Mouse (Mus musculus): ENCODE results near the gene Mcf2l.

Mcf2l gene

DNA sequence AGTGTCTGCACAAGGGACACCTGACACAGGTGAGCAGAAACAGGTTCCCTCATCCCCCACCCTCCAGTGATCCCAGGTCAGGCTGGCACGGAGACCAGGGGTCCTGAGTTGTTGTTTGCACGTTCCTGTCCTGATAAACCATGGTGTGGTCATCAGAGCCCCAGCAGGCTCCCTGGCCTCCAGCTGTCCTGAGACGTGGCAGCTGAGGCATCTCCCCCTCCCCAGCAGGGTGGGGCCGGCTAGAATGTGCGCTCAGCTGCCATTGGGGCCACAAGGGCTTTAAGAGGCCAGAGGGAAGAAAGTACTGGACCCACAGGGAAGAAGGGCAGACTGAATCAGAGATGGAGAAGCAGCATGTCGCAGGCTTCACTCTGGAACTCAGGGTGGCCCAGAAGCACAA, 79.1 kb downstream of the Mcf2l start:
- no peak for DNase-seq

DNA sequence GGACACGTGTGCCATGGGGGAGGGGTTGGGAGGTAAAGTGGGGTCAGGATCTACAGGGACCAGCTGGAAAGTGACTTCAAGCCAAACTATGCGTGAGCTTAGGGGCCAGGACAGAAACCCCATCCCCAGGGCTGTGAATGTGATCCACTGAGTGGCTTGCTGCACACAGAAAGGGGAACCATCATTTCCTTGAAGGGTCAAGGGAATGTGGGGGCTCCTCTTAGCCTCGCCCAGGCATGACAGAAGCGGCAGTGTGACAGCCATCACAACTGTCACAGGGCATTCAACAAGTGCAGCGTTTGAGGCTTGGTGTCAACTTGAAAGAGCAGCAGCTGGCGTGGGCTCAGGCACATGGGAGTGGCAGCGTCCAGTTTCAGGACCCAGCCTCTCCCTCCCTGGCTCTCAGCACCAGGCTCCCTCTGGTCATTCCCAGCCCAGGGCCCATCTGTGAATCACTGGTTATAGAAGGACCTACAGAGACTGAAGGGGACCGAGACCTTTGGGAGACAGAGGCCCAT, 81.8 kb downstream of the Mcf2l start:
- DNase-seq: no peak

DNA sequence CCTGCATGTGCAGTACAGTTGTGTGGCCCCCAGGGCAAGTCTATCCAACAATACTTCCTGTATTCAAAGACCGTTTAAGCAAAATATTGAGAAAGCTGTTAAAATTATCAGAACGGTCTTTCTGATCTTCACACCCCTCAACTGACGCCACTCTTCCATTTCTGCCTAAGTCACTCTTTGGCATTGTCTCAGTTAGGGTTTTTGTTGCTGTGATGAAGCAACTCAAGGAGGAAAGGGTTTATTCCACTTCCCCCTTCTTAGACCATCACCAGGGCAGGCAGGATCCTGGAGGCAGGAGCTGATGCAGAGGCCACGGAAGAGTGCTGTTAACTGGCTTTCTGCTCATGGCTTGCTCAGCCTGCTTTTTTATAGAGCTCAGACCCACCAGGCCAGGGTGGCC, 82.3 kb downstream of the Mcf2l start:
- DNase-seq: no peak

DNA sequence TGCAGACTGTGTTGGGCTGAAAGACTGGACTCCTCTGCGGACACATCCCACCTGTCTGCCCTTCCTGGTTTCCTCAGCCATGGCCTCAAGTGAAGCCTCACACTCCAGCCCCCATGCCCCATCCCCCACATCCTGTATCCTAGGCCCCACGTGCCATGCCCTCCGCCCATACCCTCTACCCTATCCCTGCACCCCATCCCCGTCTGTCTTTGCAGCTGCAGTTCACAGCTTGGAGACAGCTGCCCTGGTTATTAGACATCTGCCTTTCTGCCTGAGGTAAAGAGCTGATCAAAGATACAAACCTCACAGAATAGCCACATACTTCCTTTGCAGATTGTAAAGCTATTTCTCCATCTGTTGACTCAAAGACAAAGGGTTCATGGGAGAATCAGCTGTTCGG, 83.3 kb downstream of the Mcf2l start:
- no peak for DNase-seq

DNA sequence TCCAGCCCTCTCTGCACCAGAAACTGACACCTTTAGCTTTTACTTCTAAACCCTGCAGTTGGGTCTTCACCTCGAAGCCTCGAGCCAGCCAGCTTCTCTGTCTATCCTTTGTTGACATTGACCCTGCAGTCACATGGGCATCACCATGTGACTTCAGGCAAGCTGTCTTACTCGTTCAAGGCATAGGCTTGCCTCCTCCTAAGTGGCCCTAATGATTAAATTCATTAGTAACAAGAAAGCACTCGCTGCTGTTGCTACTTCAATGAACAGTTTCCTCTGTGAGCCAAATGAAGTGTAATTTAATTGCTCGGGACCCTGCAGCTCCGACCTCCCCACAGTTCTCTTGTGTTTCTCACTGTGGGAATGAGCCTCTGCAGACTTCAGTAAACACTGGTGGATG, 83.8 kb downstream of the Mcf2l start:
- DNase-seq: no peak

DNA sequence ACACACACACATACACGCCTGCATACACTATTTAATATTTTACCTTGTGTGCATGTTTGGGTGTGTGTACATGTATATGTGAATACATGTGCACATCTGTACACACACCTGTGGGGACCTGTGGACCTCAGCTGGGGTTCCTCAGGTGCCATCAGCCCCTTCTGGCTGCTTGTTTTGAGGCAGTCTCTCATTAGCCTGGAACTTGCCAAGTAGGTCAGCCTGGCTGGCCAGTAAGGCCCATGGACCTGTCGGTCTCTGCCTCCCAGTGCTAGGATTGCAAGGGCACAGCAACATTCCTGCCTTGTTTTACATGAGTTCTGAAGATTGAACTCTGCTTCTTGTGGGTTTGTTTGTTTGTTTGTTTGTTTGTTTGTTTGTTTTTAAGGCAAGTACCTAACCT, 87.0 kb downstream of the Mcf2l start:
- DNase-seq: no peak

DNA sequence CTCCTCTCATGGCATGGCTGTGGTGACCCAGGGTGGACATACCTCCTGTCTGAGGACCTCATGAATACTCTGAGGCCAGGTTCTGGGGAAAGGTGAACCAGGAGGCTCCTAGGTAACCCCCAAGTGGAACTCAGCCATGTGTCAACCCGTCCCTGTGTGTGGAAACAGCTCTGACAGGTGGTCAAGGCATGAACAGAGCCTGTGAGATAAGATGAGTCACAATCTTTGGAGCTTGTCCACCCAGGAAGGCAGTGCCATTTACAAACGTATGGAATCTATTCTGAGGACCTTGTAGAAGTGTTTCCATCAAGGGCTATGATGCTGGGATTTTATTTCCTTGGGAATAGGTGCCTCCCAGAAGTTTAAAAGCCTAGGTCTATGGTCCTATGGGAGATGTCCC, 87.6 kb downstream of the Mcf2l start:
- no peak for DNase-seq

DNA sequence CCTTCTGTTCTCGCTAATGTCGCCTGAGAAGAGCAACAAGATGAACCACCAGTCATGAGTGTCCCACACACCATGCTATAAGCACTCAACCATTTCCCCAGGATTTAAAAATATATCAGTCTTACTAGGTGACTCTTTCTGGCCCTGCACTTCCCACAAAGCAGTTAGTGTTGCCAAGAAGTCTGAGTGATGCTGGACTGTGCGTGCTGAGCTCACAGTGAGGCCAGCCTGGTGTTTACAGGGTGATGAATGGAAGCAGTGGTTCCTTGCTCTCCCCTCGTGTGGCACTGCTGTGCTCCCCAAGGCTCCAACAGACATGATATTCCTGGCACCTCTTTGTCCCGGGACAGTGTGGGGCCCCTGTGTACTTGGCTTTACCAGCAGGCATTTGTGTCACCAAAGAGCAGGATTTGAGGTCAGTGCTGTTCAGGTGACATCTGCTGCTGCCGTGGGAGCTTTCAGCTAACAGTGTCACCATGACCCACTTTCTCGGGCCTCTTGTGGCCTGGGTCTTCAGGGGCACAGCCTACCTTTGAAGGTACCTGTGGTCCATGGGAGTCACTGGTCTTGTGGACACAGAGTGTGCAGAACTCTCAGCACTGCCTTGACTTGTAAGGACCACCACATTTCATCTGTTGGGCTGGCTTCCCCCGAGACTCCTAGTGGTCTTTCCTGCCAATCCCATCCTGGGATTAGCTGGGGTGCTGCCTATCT, 88.4 kb downstream of the Mcf2l start:
- no peak for DNase-seq

DNA sequence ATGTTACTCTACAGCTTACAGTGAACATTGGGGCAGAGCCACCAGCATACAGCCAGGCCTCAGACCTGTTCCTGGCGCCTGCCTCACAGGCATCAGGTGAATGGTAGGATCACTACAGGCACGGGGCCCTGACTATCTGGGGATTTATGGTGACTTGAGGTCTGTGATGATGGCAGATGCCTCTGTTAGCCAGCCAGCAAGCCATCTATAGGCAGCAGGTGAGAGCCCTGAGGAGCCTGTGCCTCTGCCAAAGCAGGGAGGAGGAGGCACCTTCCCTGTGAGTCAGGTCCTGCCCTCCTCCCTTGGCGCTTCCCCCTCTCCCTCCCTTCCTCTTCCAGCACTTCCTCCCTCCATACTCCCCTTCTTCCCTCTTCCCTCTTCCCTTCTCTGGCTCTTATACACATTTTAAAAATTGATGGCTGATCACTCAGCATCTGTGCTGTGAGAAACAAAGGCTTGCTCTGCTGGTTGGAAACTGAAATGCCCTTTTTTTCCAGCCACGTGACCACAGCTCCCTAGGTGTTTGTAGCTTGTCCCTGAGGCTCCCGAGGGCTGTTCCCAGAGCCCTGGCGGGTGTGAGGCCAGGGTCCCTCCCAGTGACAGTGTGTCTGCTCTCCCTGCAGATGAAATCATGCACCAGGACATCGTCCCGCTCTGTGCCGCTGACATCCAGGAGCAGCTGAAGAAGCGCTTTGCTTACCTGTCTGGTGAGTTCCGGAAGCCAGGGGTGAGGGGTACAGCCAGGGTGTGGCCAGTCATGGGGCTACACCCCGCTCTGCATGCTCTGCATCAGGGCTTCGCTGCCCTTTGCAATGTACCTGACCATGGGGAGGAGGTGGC, 89.2 kb downstream of the Mcf2l start:
- DNase-seq: no peak

DNA sequence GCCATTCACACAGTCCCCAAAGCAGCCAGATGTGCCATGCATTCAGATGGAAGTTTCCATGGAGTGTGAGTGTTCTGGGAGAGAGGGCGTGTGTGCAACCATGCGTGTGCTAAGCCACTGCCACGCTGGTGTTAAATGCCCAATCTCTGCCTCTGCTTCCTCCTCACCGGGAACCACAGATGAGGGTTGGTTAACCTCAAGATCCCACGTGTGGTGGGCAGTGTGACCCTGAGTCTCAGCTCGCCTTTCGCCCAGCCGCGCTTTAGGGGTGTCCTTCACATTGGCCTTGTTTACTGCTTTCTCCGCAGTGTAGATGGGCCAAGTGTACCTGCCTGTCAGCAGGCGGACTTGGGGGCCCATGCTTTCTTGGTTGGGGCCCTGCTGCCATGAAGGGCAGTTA, 102.7 kb downstream of the Mcf2l start:
- DNase-seq: no peak

DNA sequence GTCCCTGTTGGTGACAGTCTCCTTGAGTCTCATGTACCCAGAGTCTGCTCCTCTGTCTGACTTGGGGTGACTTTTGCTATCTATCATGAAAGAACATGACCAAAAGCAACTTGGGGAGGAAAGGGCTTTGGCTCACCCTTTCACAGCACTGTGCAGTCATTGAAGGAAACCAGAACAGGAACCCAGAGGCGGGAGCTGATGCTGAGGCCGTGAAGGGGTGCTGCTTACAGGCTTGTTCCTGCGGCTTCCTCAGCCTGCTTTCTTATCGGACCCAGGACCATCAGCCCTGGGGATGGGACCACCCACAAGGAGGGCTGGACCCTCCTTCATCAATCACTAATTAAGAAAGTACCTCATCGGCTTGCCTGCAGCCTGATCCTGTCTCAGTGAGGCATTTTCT, 103.1 kb downstream of the Mcf2l start:
- no peak for DNase-seq

DNA sequence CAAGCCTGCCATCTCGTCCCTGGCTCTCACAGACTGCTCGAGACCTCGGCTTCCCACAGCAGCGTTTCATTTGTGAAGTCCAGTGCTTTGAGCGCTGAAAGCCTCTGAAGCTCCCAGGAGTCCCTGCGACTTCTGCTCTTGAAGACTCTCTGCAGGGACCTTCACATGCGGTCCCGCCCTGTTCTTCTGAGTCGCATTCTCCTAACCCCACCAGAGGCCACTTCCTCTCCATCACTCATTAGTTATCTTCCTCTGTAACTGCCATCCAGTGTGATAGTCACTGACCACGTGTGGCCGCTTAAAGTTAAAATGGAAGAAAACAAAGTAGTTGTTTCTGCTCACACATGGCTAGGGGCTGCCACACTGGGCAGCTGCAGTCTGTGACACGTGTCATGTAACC, 103.7 kb downstream of the Mcf2l start:
- DNase-seq: no peak

DNA sequence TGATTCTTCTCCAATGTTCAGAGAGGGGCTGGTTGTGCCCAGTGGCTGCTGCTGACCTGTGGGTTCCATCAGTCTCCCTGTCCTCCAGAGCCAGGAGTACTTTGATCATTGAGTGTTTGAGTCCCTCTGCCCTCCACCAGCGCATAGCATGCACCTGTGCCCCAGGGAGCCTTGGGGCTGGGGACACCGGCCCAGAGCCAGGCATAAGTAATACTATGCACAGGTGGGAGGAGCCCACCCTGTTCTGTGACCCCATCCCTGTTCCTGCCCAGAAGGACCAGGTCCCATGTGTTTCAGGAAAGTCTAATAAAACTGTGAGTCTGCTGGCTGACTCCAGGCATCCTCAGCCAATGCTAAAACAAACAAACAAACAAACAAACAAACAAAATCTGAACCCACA, 104.7 kb downstream of the Mcf2l start:
- DNase-seq: no peak

DNA sequence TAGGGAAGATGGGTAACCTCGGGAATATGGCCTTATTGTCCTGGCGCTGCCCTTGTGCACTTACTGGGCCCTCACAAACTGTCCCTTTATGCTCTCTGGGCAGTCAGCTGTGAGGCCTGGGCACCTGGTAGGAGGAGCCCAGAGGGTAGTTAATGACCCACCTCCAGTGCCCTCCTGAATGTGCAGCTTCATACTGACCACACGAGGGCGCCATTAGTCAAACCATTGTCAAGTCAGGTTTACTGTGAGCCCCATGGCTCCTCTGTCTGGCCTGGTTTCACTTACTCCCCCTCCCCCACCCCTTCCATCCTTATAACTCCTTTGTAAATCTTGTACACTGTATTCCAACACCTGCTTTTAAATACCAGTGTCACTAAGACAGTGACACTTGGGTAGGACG, 105.1 kb downstream of the Mcf2l start:
- peak; percentile 68 for DNase-seq

DNA sequence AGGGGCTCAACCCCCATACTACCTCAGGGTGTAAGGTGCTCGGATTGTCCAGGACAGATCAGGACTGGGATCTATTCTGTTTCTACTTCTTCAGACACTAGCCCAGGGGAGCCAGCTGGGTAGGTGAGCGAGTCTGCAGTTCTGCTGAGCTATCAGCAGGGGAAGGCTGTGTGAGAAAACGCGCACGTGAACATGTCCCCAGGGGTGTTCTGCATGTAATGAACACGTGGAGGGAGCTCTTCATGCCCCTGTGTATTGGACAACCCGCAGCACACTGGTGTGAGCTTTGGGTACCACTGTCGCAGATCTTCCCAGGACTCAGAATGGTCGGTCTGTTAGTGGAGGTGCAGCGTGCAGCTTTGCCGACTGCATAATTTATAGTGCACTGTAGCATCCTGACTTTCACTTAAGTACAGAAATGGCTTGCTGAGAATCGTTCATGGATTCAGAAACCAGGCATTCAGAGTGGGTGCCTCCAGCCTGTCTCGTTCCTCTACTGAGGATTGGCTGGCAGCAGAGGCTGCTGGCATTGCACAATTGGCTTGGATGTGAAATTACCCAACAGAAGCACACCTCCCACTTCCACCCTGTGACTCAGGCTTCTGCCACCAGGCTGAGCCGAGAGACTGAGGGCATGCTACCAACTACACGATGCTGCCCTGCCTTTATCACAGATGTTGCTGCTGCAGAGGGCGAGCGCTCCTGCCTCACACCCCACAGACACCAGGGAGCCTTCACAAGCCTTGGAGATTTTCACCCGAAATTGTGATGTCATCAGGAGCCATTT, 110.3 kb downstream of the Mcf2l start:
- peak; percentile 55 for DNase-seq

DNA sequence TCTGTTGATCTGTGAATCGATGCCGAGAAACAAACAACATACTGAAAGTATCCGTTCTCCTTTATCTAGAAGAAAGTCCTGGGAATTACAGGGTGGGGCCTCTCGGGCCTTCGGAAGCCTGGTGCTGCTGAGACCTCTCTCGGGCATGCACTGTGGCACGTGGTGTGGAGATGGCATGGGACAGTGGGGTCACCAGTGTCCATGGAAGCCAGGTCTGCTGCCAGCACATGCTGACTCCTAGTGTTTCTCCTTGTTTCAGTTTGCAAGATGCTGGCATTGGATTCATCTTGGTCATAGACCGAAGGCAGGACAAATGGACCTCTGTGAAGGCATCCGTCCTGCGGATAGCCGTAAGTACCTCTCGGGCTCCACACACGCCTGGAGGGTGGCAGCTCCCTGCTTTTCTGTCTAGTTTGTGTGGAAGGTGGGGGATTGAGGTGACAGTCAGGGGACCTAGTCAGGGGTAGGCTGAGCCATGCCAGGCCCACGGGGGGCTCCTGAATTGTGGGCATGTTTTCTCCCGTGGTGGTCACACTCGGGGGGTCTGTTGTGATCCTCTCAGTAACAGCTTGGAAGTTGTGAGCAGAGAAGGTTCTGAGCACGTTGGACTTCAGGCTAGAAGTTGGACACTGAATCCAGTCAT, 111.1 kb downstream of the Mcf2l start:
- no peak for DNase-seq

DNA sequence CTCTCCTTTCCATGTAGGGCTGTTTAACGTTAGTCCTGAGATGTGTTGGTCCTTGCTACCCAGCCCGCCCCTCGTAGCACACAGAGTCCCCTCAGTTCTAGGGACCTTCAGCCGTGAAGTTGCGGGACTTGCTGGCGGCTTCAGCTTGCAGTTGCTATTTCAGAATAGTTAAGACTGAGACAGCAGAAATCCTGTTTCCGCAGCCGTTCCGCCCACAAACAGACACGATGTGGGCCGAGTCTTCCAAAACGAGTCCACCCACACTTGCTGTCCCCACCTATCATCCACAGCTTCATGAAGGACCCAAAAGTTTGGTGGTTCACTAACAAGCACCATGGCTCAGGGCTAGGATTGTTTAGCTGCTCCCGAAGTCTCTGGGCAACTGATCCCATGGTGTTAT, 111.7 kb downstream of the Mcf2l start:
- no peak for DNase-seq

DNA sequence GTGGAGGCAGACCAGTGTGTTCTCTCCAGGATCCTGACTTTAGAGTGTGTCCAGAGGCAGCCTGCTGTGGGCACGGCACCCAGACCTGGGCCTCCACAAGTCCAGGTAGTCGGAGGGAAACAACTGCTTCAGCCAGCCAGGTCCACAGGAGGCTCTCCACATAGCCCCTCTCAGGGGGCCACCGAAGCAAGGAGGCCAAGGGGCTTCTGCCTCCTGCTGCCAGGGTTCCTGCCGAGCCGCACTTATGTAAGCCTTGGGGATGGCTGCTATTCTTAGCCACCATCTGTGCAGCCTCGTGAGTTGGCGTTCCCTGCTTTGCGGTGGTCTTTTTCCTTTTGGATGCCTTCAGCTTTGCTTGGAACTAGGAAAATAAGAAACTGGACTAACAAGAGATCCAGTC, 114.0 kb downstream of the Mcf2l start:
- no peak for DNase-seq

DNA sequence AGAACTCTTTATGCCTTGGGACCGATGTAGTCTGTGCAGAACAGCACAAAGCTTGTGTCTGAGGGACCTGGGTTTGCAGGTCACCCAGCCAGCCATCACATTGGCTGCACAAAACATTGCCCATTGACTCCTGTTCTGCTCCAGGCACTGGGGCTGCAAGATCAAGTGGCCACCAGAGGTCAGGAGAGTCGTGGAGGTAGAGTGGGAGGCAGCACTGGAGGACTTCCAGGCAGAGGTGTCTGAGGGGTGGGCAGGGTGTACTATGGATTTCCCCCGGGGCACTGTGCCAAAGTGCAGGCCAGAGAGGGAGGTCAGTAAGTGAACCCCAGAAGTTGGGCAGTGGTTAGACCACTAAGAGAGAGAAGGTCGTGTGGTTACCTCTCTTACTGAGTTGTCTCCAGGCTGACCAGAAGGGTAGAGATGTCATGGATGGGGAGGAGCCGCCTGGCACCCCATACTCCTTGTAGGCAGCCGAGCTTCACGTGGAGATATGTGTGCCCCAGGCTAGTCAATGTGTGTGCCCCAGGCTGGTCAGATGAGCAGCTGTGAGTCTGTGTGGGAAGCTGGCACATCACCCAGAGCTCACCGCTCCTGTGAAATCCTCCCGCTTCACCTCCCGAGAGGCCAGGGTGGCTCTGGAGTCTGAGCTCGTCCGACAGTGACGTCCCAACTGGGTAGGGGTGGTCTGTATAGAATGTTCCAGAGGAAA, 115.3 kb downstream of the Mcf2l start:
- DNase-seq: no peak

DNA sequence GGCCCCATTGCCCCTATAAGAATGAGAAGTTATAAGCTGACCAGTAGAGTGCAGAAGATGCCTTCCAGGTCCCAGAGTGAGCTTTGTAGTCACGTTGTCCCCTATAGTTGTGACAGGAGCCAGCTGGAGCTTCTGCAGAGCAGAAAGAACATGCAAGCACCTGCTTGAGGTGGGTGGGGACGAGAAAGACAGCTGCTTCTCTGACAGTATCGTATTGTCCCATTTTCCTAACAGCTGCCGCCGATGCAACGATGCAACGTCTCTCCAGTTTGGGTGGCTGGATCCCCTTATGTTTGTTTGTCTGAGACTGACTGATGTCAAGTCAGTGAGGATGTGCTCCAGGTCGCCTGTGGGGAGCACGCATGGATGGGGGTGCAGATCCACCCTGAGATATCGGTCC, 117.8 kb downstream of the Mcf2l start:
- no peak for DNase-seq

DNA sequence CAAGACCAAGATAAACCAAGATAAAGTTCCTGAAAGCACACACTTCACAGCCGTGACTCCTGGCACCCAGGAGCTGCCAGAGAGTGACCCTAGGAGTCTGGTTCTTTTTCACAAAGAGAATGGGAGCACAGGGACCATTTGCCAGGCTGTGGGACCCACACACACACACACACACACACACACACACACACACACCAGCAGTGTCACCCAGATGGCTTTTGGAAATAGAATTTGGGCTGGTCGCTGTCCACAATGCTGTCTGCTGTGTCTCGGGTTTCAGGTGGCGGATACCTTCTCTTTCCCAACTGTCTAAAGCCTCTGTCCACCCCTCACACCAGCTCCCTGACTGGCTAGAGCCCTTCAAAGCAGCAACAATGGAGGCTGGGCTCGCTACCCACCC, 120.9 kb downstream of the Mcf2l start:
- DNase-seq: no peak

DNA sequence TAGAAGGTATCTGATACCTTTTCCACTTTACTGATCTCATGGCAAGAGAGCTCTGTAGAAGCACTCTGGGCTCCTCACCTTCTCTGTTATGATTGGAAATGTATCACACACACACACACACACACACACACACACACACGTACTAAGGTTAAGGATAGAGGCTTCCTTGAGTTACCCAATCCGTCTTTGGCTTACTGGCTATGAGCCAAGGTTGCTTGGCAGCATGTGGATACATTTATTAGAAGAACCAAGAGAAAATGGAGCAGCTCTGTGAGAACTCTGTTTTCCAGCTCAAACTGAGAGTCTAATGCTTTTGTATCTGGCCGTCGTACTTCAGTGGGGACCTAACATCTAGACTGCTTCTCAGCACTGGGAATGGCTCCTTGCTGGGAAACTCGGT, 121.9 kb downstream of the Mcf2l start:
- DNase-seq: peak; percentile 62
